Comparison of ENCODE assay signal across 23 mouse cellular contexts in genomic region chrX:130246652-130247051, GRCm38 (mm10).
A peak's percentile ranks its signal among the peaks of the same experiment; 100 is the strongest.
DNase-seq lines count a peak whose midpoint lies in the region; ATAC-seq and TF ChIP-seq lines count a peak whose summit lies in the region.
"Had no signal": no experiment of that assay in that cellular context is flagged by ENCODE, and none has a peak within 500 bp of the region (broad histone marks: within the 10 kb centered on the region; RNA-seq: fewer than 3 reads in every experiment).

No protein-coding gene starts in this region.

- no peak overlapping the region for H3K4me2 ChIP-seq in forebrain, embryonic 14.5 days (ENCODE audit: low read length)
- H3K4me2 ChIP-seq: embryonic facial prominence, embryonic 15.5 days; heart, embryonic 11.5 days; kidney, embryonic 15.5 days; limb, embryonic 12.5 days; liver, embryonic 11.5 days; midbrain, embryonic 11.5 days had no signal

- H3K4me1 ChIP-seq in forebrain, embryonic 14.5 days (ENCODE audit: control insufficient read depth, insufficient read depth, low read length) = no peaks in the 10 kb centered on the region
- H3K4me1 ChIP-seq in forebrain, embryonic 10.5 days = no peaks in the 10 kb centered on the region
- H3K4me1 ChIP-seq in cerebellum, adult 2 months (ENCODE audit: control insufficient read depth, insufficient read depth, low read length) = no peaks in the 10 kb centered on the region
- H3K4me1 ChIP-seq: embryonic facial prominence, embryonic 15.5 days; kidney, embryonic 15.5 days; limb, embryonic 12.5 days had no signal

- no peak overlapping the region for H3K27ac ChIP-seq in forebrain, embryonic 14.5 days (ENCODE audit: low read depth, low read length)
- no peak overlapping the region for H3K27ac ChIP-seq in forebrain, embryonic 10.5 days
- H3K27ac ChIP-seq in cerebellum, adult 2 months (ENCODE audit: insufficient read depth, low read length) = peak overlapping the region; percentile 47; the same call in 1 of the 2 replicates
- H3K27ac ChIP-seq: embryonic facial prominence, embryonic 15.5 days; hindbrain, postnatal 0 days; kidney, embryonic 15.5 days; limb, embryonic 12.5 days had no signal

- no peaks in the 10 kb centered on the region for H3K9me3 ChIP-seq in forebrain, embryonic 14.5 days (replicated peaks; ENCODE audit: control insufficient read depth, low read length)
- H3K9me3 ChIP-seq in forebrain, embryonic 10.5 days = no peaks in the 10 kb centered on the region
- H3K9me3 ChIP-seq: embryonic facial prominence, embryonic 15.5 days; kidney, embryonic 15.5 days; limb, embryonic 12.5 days had no signal

- no peak overlapping the region for H3K4me3 ChIP-seq in forebrain, embryonic 14.5 days (ENCODE audit: low read depth, low read length)
- H3K4me3 ChIP-seq in forebrain, embryonic 10.5 days = no peak overlapping the region
- no peak overlapping the region for H3K4me3 ChIP-seq in cerebellum, adult 2 months (replicated peaks; ENCODE audit: insufficient read depth, low read depth, low read length)
- H3K4me3 ChIP-seq: embryonic facial prominence, embryonic 15.5 days; kidney, embryonic 15.5 days; limb, embryonic 12.5 days had no signal

- no peak for TF ChIP-seq POLR2A in cerebellum, adult 2 months (IDR thresholded peaks at IDR 0.05; ENCODE audit: borderline replicate concordance, insufficient read depth, low read length)

- WGBS in forebrain, embryonic 14.5 days = 48% methylated on average over 1 of the region's 1 CpGs
- 89% methylated on average over 1 of the region's 1 CpGs for WGBS in forebrain, embryonic 10.5 days
- 0% methylated on average over 1 of the region's 1 CpGs for WGBS in cerebellum, adult 2 months

- DNase-seq in forebrain, embryonic 14.5 days (ENCODE audit: low spot score) = peak; percentile 19
- DNase-seq in forebrain, embryonic 10.5 days (ENCODE audit: extremely low spot score, low spot score) = no peak
- DNase-seq in left cerebral cortex, postnatal 25 days (ENCODE audit: low spot score in 2 of 2) = peak; percentile 3 to 35
- no peak for DNase-seq in left cerebral cortex, postnatal 4 days
- peak; percentile 39 to 68 for DNase-seq in cerebellum, adult 2 months
- DNase-seq in cerebellum, postnatal 25 days = peak; percentile 34 to 58
- no peak for DNase-seq in thymus, adult 18-20 months
- no peak for DNase-seq in kidney, adult 11 months
- DNase-seq: adrenal gland, postnatal 14 days; gastrocnemius, postnatal 10 days; kidney, postnatal 4 days; lung, adult 18-20 months; lung, postnatal 10 days; right cerebral cortex, postnatal 14 days; spleen, adult 18-20 months had no signal

- no peak for ATAC-seq in forebrain, embryonic 14.5 days
- ATAC-seq: hindbrain, postnatal 0 days; intestine, embryonic 16.5 days had no signal

- H3K9ac ChIP-seq in forebrain, embryonic 14.5 days (ENCODE audit: low read length) = no peak overlapping the region
- H3K9ac ChIP-seq: embryonic facial prominence, embryonic 15.5 days; kidney, embryonic 15.5 days; limb, embryonic 12.5 days had no signal

- intact Hi-C loops in left cerebral cortex, postnatal 25 days (cut with DNase I) = no loop called here
- intact Hi-C loops in left cerebral cortex, postnatal 4 days (cut with DNase I) = no loop called here

- no peaks in the 10 kb centered on the region for H3K36me3 ChIP-seq in forebrain, embryonic 14.5 days (ENCODE audit: control insufficient read depth, insufficient read depth, low read length)
- no peaks in the 10 kb centered on the region for H3K36me3 ChIP-seq in forebrain, embryonic 10.5 days (replicated peaks)
- H3K36me3 ChIP-seq: embryonic facial prominence, embryonic 15.5 days; kidney, embryonic 15.5 days; limb, embryonic 12.5 days had no signal

- no peak for TF ChIP-seq CTCF in cerebellum, adult 2 months (IDR thresholded peaks at IDR 0.05; ENCODE audit: borderline replicate concordance, insufficient read depth, low read depth, low read length)

- H3K27me3 ChIP-seq in forebrain, embryonic 14.5 days (replicated peaks; ENCODE audit: control insufficient read depth, insufficient read depth, low read length) = no peaks in the 10 kb centered on the region
- H3K27me3 ChIP-seq in forebrain, embryonic 10.5 days (ENCODE audit: poor library complexity, severe bottlenecking) = no peaks in the 10 kb centered on the region
- H3K27me3 ChIP-seq in cerebellum, adult 2 months (ENCODE audit: control insufficient read depth, insufficient read depth, low read length) = no peaks in the 10 kb centered on the region
- H3K27me3 ChIP-seq: embryonic facial prominence, embryonic 15.5 days; kidney, embryonic 15.5 days; limb, embryonic 12.5 days had no signal

Comparison
In these comparisons a context has a peak if more than half of its experiments do, and no peak if none do; other contexts are left out.
1. DNase-seq: peak in forebrain, embryonic 14.5 days (single experiment), left cerebral cortex, postnatal 25 days (2 of 2), cerebellum, adult 2 months (2 of 2) and cerebellum, postnatal 25 days (2 of 2); none in forebrain, embryonic 10.5 days (single experiment), left cerebral cortex, postnatal 4 days (single experiment), thymus, adult 18-20 months (0 of 2) and kidney, adult 11 months (single experiment).